Mouse (Mus musculus) adrenal gland, adult 2 months (tissue): ENCODE results near the gene Ppef2. TPM values are rescaled to one million over a fixed set of nuclear protein-coding genes. Genes with fewer than 3 reads are reported as not detected.

Experiments
- DNase-seq: peaks from one replicate; pipeline ENCODE4 v3.0.0; 2021
- long read RNA-seq: library from polyadenylated mRNA; stranded (forward); transcript quantifications from one replicate; pipeline ENCODE4 v2.0.0, GENCODE M21; 2021
- polyA plus RNA-seq: library from polyadenylated mRNA; depleted of rRNA; stranded (reverse); fragments of >200 nt; gene quantifications from 2 replicates; pipeline ENCODE4 v1.2.3, GENCODE M21; 2012; rRNA removed
- total RNA-seq, 2 experiments: library from RNA; stranded (reverse); gene quantifications; 2 replicates each; pipeline ENCODE4 v1.2.3; 2021

Ppef2 gene
- total RNA-seq, result under 1 TPM in 1 of 2 experiments, not detected in 1; 0.12 TPM
- polyA plus RNA-seq, result 0.16 and 0.24 TPM in 2 replicates
- long read RNA-seq, result 0 reads

GRCm38 (mm10) chr5:92256218-92256617 lies at the start of gene Ppef2:
TSS of gene Ppef2 (minus strand) at chr5:92256278.
- DNase-seq, result no peak

GRCm38 (mm10) chr5:92304291-92304690 lies 48.2 kb upstream of the Ppef2 start:
- peak; percentile 25 for DNase-seq

- no peak for DNase-seq
These were observed 46.2 kb upstream of the Ppef2 start for GRCm38 (mm10) chr5:92302149-92302840.

- peak; percentile 37 for DNase-seq
These were observed 38.4 kb upstream of the Ppef2 start for GRCm38 (mm10) chr5:92294525-92294924.

GRCm38 (mm10) chr5:92291652-92292414 lies 35.8 kb upstream of the Ppef2 start:
- DNase-seq, result no peak

- DNase-seq, result no peak
These were observed 31.8 kb upstream of the Ppef2 start for GRCm38 (mm10) chr5:92287840-92288239.

GRCm38 (mm10) chr5:92283107-92283506 lies 27.0 kb upstream of the Ppef2 start:
- DNase-seq, result no peak

GRCm38 (mm10) chr5:92282571-92282970 lies 26.5 kb upstream of the Ppef2 start:
- DNase-seq, result peak; percentile 42

- DNase-seq, result no peak
These were observed 23.0 kb upstream of the Ppef2 start for GRCm38 (mm10) chr5:92278942-92279537.

GRCm38 (mm10) chr5:92277437-92278394 lies 21.6 kb upstream of the Ppef2 start, which contains the start of gene Naaa:
TSS of gene Naaa (minus strand) at chr5:92278170.
- DNase-seq, result peak; percentile 95

- no peak for DNase-seq
These were observed 14.4 kb upstream of the Ppef2 start for GRCm38 (mm10) chr5:92270496-92270895.

GRCm38 (mm10) chr5:92263761-92264359 lies 7.8 kb upstream of the Ppef2 start:
- peak; percentile 65 for DNase-seq

- no peak for DNase-seq
These were observed 6.6 kb upstream of the Ppef2 start for GRCm38 (mm10) chr5:92262646-92263045.

- DNase-seq, result no peak
These were observed 1.6 kb downstream of the Ppef2 start for GRCm38 (mm10) chr5:92254476-92254875.

- no peak for DNase-seq
These were observed 3.2 kb downstream of the Ppef2 start for GRCm38 (mm10) chr5:92252797-92253343.

- no peak for DNase-seq
These were observed 4.0 kb downstream of the Ppef2 start for GRCm38 (mm10) chr5:92252031-92252430.

- DNase-seq, result no peak
These were observed 7.5 kb downstream of the Ppef2 start for GRCm38 (mm10) chr5:92248614-92249013.

- no peak for DNase-seq
These were observed 10.6 kb downstream of the Ppef2 start for GRCm38 (mm10) chr5:92245483-92245882.

- DNase-seq, result no peak
These were observed 11.2 kb downstream of the Ppef2 start for GRCm38 (mm10) chr5:92244900-92245299.

- no peak for DNase-seq
These were observed 15.3 kb downstream of the Ppef2 start for GRCm38 (mm10) chr5:92240769-92241168.
